Mouse (Mus musculus) erythroblast, embryonic 14.5 days (primary cell): ENCODE results near the gene Wnt10b.

Experiments
- GATA1 ChIP-seq: IDR thresholded peaks from 2 replicates; pipeline ENCODE4 v1.6.1; 2012; ENCODE audit warnings: low read length, inconsistent platforms, mixed read lengths
- TAL1 ChIP-seq: IDR thresholded peaks from 3 replicates; pipeline ENCODE4 v1.6.1; 2012; ENCODE audit warnings: low read length, inconsistent platforms, mixed read lengths

DNA sequence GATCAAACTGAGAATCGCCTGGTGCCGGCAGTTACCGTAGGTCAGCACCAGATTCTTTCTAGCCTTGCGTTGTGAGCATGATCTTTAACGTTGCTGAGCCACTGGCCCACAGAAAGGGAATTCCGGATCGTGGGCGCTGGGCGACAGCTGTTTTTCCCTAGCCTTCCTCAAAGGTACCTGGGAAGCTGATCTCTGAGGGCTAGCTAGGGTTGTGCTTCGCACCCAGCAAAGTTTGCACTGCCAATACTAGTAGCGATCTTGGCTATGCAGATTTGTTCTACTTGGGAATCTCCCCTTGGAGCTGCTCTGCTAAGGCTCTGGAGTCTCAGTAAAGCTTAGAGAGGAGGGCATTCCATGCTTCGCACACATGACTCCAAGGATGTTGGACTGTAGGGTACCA, 13.3 kb upstream of the Wnt10b start:
- TF ChIP-seq TAL1 (no peak), GATA1 (no peak)
